Mouse (Mus musculus) fibroblast of lung, adult 2 months (primary cell): ENCODE measurements around the gene Dynlrb2.

Source experiments
- DNase-seq: peaks from one replicate; pipeline ENCODE4 v3.0.0-alpha.2; 2011; ENCODE audit warnings: low read depth

The Dynlrb2 gene

DNA sequence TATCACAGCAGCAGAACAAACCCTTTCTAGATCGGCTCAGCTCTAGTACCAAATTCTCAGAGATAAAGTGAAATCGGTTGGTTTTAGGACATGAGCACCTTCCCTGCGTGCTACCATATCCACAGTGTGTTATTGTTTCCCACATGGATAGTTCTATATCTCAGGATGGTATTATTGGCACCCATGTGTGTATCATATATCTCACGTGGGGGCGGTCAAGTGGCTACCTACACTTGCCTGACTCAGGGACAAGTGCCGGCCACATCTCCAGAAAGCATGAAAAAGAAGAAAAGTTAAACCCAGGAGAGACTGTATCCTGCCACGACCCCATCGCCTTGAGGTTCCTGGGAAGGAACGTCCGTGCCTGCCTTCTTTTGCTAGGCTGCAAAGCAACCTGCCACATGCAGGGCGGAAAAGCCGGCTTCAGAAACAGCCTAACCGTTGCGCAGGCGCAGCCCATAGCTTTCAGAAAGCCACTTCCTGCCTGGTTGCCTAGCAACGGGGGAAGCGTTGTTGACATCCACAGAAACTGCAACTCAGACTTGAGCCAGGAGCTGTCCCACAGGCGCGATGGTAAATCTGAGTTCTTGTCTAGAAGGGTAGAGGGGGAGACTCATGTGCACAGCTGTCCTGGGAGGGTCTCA lies at the start of gene Dynlrb2:
Gene Dynlrb2 (plus strand): TSS at position 498 of the 644 bp plus-strand sequence.
- DNase-seq: peak; percentile 62

DNA sequence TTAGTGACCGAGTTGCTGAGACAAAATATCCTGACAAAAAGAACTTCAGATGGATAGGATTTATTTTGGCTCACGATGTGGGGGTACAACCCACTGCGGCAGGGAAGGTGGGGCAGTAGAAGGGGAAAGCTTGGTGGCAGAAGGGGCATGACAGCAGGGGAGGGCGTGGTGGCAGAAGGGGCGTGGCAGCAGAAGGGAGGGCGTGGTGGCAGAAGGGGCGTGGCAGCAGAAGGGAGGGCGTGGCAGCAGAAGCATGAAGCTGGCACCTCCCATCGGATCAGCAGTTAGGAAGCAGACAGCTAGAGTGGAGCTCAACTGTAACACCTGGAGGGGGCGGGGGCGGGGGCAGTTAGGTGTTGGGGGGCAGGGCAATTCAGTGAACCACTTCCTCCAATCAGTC lies 46.2 kb upstream of the Dynlrb2 start:
- no peak for DNase-seq

DNA sequence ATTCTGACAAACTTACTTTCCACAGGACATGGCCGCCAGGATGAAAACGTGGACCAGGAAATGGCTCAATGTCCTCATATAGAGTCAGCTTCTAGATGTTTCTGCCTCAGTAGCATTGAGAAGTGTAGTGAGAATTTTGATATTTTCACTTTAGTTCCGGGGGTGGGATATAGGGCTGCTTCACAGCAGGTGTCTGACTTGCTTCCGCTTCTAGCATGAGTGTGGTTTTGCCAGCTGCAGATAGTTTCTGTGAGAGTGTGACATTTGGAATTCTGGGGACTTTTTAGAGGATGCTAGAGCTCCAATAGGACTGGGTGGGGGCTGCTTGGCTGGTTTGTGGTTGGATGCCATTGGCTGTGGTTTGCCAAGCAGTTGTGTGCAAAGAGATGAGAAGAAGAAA lies 43.3 kb upstream of the Dynlrb2 start:
- DNase-seq: no peak

DNA sequence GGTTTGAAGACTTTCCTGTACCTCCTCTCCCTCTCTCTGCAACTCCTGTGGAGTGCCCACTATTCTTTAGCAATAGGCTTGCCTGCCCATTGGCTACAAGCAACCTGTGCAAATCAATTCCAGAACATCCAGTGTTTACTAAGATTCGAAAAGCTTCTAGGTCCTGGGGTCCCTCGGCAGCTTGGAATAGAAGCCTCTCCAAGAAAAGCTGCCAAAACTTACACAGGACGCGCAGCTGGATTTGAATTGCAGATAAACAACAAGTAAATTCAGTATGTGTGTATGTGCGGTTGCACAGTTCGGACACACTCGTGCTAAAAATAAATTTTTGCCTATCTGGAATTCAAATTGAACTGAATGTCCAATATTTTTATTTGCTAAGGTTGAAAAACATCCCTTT lies 38.2 kb upstream of the Dynlrb2 start:
- DNase-seq: no peak

DNA sequence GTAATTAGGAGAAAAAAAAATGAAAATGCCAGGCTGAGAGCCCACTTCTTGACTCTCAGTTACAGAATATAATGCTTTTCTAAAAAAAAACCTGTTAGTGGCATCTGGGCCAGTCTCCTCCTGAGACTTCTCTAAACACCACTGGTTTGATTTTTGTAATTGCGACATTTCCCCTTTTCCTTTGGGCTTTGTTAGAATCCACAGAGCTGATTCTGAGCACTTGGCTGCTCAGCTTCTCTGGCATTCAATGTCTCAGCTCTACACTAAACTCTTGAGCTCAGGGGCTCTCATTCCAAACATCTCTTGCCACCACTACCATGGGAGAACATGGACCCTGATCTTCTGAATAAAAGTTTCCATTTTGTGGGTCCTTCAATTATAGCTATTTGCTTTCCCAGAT lies 37.7 kb upstream of the Dynlrb2 start:
- no peak for DNase-seq

DNA sequence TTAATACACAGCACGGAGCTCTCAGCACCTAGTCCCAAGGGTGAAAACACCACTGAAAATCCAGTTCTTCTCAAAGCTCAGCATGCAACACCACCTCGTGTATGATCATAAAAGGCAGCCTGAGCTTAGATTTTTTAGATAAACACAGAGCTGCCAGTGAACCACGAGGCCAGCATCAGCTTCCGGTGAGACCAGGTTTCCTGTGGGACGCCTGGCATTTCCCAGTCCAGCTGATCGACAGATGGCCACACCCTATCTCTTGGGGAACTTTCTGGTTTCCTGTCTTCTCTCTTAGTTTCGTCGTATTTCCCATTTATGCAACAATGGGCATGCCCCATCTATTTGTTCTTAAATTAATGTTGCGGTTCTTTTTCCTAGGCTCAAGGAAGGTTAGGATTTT lies 26.8 kb upstream of the Dynlrb2 start:
- no peak for DNase-seq

DNA sequence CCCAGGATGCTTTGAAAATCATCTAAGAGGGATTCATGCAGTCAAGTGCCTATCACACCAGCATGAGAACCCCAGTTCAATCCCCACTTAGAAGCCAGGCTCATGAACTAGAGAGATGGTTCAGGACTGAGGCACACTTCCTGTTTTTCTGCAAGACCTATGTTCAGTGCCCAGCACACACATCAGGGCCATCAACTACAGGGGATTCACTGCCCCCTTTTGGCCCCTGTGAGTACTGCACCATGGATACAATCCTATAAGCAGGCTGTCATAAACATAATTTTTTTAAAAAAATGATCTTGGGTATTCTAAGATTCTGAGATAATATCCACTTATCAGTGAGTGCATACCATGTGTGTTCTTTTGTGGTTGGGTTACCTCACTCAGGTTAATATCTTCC lies 26.1 kb upstream of the Dynlrb2 start:
- DNase-seq: no peak

DNA sequence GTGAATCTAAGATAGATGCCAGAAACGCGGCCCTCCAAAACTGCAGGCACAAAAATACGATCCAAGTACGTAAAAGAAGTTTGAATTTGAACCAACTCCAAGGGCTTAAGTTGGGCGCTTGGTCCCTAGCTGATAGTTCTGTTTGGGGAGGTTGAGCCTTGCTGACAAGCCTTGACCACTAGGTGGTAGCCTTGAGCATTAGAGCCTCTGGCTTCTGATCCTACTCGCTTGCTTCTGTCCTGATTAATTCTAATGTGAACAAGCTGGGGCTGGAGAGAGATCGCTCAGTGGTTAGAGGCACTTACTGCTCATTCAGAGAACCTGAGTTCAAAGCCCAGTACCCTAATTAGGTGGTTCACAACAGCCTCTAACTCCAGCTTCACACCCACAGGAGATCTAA lies 23.9 kb upstream of the Dynlrb2 start:
- no peak for DNase-seq

DNA sequence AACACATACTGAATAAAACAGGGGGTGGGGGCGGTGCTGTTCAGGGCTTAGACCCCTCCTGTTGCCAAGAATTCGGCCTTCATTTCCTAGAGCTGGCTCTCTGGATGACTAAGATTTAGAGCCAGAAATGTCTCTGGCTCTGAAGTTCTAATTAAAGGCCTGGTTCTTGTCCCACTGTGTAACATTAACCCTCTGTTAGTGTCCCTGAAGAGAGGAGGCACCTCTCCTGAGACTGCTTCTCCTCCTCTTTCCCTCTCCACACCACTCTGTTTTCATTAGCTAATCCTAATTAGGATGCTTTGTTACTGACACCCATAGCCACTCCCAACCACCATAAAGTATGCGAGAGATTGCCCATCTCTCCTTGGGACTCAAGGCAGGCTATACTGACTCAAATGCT lies 22.0 kb upstream of the Dynlrb2 start:
- DNase-seq: no peak

DNA sequence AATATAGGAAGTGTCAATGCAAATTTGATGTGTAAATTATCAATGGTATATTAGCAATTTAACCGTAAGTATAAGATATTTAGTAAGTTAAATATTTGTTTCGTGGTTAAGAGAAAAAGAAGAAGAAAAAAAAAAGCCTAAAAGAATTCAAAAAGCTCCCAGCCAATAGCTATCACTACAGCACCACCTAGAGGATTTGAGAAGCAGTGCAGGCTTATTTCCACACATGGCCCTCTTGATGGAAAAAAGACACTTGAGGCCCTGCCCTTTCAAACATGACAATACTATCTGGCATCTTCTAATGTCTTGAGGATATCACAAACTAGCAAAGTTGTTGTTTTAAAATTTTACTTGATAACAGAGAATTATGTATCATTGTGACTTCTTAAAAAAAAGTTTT lies 20.7 kb upstream of the Dynlrb2 start:
- no peak for DNase-seq

DNA sequence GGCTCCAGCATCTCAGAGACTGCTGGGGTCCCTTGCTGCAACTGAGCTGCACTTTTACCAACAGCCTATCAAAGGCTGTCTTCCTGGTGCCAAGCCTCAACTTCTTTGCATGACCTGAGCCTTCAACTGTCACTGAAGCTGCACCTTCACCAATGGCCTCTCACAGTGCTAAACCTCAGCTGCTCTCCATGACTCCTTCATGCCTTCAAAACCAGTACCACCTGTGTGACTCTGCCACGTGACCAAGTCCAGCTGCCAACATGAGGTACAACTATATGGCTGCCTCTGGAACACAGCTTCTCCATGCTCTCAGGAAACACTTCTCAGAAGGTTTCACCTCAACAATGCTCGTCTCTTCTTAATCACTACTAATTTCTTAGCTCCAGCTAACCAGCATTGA lies 16.2 kb upstream of the Dynlrb2 start:
- DNase-seq: no peak

DNA sequence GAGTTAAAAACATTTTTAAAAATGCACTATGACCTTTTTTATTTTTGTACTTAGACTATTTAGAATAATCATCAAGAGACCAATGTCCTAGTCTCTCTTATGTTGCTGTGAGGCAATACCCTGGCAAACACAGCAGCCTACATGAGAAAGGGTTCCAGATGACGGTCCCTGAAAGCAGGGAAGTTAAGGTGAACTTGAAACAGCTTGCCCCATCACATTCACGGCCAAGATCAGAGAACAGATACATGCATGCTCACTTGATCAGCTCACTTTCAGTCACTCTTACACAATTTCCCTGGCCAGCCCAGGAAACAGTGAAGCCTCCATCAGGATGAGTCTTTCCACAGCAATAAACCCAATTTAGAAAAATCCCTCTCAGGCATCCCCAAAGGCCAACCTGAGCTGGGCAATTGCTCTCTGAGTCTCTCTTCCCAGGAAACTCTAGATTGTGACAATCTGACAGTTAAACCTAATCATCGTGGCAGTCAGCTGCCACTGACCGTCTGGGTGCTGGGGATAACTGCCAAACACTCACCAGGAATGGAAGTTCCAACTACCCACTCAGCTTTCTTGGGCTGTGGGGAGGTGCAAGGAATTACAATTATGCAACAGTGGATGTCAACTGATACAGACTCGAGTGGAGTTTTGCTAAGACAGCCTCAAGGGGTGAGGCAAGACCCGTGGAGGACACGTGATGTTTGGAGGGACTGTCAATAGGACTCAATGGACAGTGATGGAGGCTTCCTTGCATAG lies 4.5 kb upstream of the Dynlrb2 start:
- no peak for DNase-seq

DNA sequence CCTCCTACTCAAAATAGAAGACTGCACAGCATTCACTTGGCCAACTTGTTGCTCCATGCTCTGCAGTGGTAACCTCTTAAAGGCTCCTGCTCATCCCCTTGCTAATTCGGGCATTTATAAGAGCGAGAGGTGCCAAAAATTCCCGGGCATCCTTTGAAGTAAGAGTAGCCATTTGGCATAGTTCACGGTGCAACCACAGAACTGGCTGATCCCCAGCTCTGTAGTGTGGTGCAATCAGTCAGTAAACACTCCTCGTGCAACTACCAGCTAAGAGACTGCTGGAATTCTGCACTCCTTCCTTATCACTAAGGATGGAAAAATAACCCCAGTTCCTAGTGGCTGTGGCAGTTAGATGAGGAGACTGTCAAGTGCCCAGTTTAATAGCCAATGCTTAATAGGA lies 3.9 kb downstream of the Dynlrb2 start:
- DNase-seq: peak; percentile 36

DNA sequence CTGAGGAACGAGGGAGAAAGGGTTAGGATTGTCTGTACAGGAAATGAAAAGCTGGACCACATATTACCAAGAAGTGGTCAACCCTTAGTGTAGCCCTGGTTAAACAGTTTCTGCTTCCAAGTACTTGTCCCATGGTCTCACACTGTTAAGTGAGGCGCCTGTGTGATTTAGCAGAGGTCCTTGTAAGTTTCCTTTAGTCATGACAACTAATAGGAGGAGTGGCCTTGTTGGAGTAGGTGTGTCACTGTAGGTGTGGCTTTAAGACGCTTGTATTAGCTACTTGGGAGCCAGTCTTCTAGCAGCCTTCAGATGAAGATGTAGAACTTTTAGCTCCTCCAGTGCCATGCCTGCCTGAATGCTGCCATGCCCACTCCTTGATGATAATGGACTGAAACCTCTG lies 4.5 kb downstream of the Dynlrb2 start:
- no peak for DNase-seq

DNA sequence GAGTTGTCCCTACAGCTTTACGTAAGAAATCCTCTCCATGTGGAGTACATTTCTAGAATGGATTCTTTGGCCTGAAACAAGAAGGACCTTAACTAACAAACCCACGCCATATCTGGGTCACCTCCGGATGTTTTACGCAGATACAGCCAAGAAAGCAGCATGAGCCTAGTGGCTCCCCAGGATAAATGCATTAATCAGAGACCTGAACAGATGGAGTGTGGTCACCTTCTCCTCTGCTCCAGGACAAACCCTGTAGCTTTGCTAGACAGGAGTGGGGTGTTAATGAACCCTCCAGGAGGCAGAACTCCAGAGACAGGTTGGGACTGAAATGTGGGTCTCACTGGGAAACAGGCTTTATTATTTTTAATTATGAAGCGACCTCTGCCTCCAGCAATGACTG lies 14.9 kb downstream of the Dynlrb2 start:
- DNase-seq: no peak

DNA sequence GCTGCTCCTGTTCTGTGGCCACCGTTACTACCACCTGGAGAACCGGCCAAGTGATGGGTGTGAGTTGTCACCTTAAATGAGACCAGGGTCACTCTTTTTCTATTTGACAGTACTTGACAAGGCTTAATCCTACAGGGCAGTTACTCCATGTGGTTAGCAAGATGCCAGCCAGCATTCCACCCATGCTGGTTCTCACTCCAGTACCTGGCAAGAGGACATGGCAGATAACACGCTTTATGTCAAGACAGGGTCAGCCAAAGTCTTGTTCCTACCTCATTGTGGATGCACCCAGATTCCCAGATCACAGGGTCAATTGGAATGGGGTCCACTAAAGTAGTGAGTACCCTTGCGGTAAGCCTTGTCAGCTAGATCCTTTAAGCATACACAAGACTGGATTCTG lies 16.4 kb downstream of the Dynlrb2 start:
- DNase-seq: no peak

DNA sequence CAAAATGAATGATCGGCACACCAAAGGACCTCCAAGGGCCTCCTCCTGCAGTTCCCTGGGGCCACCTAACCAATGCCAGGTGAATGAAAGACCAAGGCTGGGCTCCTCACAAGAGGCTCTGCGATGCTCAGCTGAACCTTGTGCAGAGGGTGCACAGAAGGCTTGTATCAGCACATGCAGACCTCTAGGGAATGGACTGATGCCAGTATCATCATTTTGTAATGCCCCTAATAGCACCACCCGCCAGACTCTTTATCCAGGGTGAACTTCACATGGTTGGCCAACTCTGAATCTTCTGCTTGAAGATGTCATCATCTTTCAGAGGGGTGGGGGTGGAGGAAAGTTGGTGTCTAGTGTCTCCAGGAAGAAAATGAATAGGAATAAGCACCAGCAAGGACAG lies 16.9 kb downstream of the Dynlrb2 start:
- DNase-seq: no peak

DNA sequence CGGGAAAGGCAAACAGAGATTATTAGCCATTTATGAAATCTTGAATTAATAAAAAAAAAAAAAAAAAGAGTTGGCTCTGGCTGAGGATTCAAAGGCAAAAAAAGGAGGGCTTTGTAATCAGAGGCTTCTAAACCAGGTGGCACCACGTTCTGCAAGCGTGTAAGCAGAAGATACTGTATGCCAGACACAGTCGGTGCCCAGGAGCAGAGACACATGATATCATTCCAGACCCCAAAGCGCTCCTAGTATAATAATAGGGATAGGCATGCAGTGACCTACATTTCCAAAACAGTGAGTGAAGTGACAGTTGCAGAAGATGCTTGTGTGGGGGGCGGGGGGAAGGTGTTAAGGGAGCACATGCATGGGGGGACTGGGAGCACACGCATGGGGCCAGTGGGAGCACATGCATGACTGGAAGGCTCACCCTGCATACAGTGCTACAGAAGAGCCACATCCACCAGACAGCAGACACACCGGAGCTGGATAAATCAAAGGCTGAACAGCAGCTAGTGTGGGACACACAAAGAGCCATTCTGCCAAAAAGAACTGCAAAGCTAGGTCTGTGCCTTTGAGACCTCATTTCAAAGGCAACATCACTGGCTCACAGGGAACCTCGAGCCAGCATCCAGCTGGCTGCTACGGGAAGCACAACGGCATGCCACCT lies 17.5 kb downstream of the Dynlrb2 start:
- no peak for DNase-seq

DNA sequence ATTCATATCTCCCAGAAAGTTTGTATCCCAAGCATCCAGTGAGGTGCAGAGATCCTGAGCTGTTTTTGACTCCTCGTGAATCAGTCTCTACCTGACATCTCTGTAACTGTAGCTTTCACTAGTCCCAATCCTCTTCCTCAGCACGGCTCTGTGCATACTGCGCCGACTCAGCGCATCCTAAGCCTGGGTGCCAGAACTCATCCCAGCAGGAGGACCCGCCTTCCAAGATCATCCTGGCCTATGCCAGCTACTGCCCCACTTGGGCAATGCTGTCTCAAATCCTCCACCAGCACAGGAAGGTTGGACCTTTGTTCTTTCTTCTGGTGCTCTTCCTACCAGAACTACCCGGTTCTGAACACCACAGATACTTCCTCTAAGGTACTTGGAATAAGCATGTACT lies 20.1 kb downstream of the Dynlrb2 start:
- DNase-seq: no peak

DNA sequence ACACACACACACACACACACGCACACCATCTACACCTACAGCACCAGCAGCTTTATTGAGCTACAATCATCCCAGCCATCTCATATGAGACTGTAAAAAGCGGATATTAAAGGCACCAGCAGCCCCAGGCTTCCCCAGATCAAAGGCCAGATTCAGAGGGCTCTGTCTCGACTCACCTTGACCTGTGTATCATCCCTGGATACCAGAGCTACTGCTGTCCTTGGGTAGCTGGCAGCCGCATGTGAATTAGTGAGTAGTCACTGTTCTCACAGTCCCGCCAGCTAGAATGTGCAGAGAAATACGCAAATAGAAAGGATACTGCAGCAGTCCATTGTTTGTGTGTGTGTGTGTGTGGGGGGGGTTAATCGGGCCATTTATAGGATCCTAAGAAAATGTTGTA lies 24.0 kb downstream of the Dynlrb2 start:
- DNase-seq: no peak

DNA sequence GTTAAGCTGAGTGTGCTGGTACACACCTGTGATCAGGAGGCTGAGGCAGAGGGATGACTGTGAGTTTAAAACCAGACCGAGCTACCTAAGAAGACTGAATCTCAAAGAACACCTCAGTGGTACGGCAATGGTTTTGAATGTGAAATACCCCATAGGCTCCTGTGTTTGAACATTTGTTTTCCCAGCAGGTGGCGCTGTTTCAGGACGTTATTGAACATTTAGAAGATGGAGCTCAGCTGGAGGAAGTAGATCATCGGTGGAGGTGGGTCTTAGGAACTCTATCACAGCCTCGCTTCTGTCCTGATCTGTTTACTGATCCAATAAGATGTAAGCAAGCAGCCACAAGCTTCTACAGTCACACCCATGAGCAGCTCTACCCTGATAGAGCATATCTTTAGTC lies 28.3 kb downstream of the Dynlrb2 start:
- DNase-seq: no peak

DNA sequence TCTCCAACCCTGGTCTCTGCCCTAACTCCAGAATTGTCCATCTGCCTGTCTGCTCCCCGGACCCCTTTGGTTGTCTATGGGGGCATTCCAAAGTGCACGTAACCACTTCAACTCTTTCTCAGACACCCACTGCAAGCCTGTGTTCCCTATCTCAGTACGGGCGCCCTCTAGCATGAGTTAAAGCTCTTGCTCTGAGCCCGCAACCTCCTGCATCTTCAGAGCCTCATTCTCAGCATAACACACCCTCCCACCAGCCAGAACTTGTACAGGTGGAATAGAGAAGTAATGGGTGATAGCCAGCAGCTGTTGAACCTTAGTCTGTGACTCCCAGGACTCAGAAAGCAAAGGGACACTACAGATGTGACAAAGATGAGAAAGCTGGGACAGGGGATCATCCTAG lies 32.0 kb downstream of the Dynlrb2 start:
- no peak for DNase-seq

DNA sequence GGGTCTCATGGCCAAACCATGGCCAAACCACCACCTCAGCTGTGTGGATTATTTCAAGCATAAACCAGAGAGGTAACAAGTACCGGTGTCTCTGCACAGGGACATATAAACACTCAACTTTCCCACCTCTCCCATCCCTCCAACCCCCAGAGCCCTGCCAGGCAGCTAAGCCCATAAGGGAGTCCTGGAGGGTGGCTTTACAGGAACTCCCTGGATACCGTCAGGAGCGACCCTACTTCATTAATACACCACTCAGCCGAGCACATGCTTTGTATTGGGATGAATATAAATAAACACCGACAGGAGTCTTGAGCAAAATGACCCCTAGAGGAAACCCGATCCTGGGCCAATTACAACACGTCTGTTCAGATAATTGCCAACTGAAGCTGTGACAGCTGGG lies 34.0 kb downstream of the Dynlrb2 start:
- DNase-seq: no peak

DNA sequence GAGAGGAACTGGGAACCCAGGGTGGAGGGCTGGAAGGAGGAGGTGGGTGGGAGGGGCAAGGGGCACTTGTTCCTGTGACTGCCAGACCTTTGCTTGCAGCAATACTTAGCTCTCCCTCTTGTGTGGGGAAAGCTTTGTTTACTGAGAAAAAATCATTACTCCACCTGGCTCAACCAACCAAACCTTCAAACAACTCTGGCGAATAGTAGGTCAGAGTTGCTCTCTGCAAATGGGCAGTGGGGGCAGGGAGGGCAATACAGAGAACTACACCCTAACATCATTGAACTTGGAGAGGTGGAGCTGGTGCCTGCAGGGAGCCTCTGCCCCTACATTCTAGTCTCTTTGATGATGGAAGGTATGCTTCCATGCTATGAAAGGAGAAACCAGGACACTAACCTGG lies 35.4 kb downstream of the Dynlrb2 start:
- DNase-seq: no peak
